Mouse (Mus musculus) lung, postnatal 0 days (tissue): ENCODE results near the gene Als2cr12. TPM values are rescaled to one million over a fixed set of nuclear protein-coding genes. Genes with fewer than 3 reads are reported as not detected.
A peak's percentile ranks its signal among the peaks of the same experiment; 100 is the strongest.

Source experiments
- ATAC-seq: fragments of 200-750 bp; cut with Nextera tagmentation; 2 replicates; pipeline ENCODE4 v1.8.0; 2017; ENCODE audit warnings: moderate library complexity
- DNase-seq: peaks from one replicate; pipeline ENCODE4 v3.0.0-alpha.2; 2016; ENCODE audit warnings: low spot score
- H3K27ac ChIP-seq: fragments of 300-500 bp; sonication (generic); 2 replicates; pipeline ENCODE4 v1.5.1; 2014; ENCODE audit warnings: antibody characterized with exemption, mild to moderate bottlenecking, low read length, mixed read lengths
- H3K27me3 ChIP-seq: fragments of 300-500 bp; sonication (generic); replicated peaks from 2 replicates; pipeline ENCODE4 v1.6.1; 2014; ENCODE audit warnings: low read length, mixed read lengths; ENCODE audit not compliant: insufficient read depth
- H3K36me3 ChIP-seq: fragments of 300-500 bp; sonication (generic); 2 replicates; pipeline ENCODE4 v1.6.1; 2014; ENCODE audit warnings: low read length, mixed read lengths; ENCODE audit not compliant: insufficient read depth
- H3K4me1 ChIP-seq: fragments of 300-500 bp; sonication (generic); 2 replicates; pipeline ENCODE4 v1.6.1; 2014; ENCODE audit warnings: antibody characterized with exemption, low read depth, low read length, mixed read lengths; ENCODE audit not compliant: insufficient read depth
- H3K4me2 ChIP-seq: fragments of 300-500 bp; sonication (generic); replicated peaks from 2 replicates; pipeline ENCODE4 v1.6.1; 2014; ENCODE audit warnings: low read depth, mild to moderate bottlenecking, low read length, moderate library complexity, mixed read lengths
- H3K4me3 ChIP-seq: fragments of 300-500 bp; sonication (generic); 2 replicates; pipeline ENCODE4 v1.5.1; 2014; ENCODE audit warnings: low read depth, low read length
- H3K9ac ChIP-seq: fragments of 300-500 bp; sonication (generic); replicated peaks from 2 replicates; pipeline ENCODE4 v1.6.1; 2014; ENCODE audit warnings: low read depth, mild to moderate bottlenecking
- H3K9me3 ChIP-seq: fragments of 300-500 bp; sonication (generic); 2 replicates; pipeline ENCODE4 v1.6.1; 2016; ENCODE audit warnings: low read length, mixed read lengths
- CTCF ChIP-seq: IDR thresholded peaks from 2 replicates; pipeline ENCODE4 v1.5.1; 2016; ENCODE audit warnings: antibody characterized with exemption, mild to moderate bottlenecking
- EP300 ChIP-seq: IDR thresholded peaks from 2 replicates; pipeline ENCODE4 v1.6.1; 2016; ENCODE audit warnings: antibody characterized with exemption, mild to moderate bottlenecking, control low read depth
- WGBS: fragments of 180-500 bp; shearing (Covaris S2); extraction: QIAGEN DNeasy Blood & Tissue Kit; methylation state at CpG from one replicate; pipeline ENCODE4 v1.1.7; 2014; 5-methylcytosine and 5-hydroxymethylcytosine counted together
- polyA plus RNA-seq: library from polyadenylated mRNA; unstranded; fragments of >200 nt; fragmentation: Nextera tagmentation; extraction: Ambion mirVana; gene quantifications from 2 replicates; pipeline ENCODE4 v1.2.1, GENCODE M21; 2015

The Als2cr12 gene
- polyA plus RNA-seq, 1 experiment from 2014 or later: 0.11 TPM

GRCm38 (mm10) chr1:58720090-58720489, 24.3 kb upstream of the Als2cr12 start:
- H3K4me2 ChIP-seq: no peak overlapping the region
- 0 out of 2 replicates have a peak overlapping the region, but pooled peaks have one; percentile 20 for H3K27ac ChIP-seq
- H3K4me1 ChIP-seq: peaks cover 11% of the 10 kb centered on the region
- H3K36me3 ChIP-seq: no peaks in the 10 kb centered on the region; the same call in 1 of the 2 replicates
- TF ChIP-seq CTCF (no peak), EP300 (no peak)
- no peaks in the 10 kb centered on the region for H3K27me3 ChIP-seq
- no peak overlapping the region for H3K9ac ChIP-seq
- H3K9me3 ChIP-seq: no peaks in the 10 kb centered on the region
- peak; percentile 71 for DNase-seq
- WGBS: 64% methylated on average over 8 of the region's 8 CpGs
- H3K4me3 ChIP-seq: no peak overlapping the region
- ATAC-seq: peak; percentile 75

- Histone ChIP-seq H3K4me3 (no peak overlapping the region), H3K4me1 (peaks cover 11% of the 10 kb centered on the region), H3K27me3 (no peaks in the 10 kb centered on the region), H3K9ac (no peak overlapping the region), H3K4me2 (no peak overlapping the region), H3K36me3 (no peaks in the 10 kb centered on the region; the same call in 1 of the 2 replicates), H3K9me3 (no peaks in the 10 kb centered on the region), H3K27ac (0 out of 2 replicates have a peak overlapping the region, but pooled peaks have one; percentile 20)
- 75% methylated on average over 7 of the region's 7 CpGs for WGBS
- ATAC-seq (no peak), DNase-seq (no peak)
- no peak for TF ChIP-seq EP300
- TF ChIP-seq CTCF: no peak
Observed at GRCm38 (mm10) chr1:58719356-58719945, 23.7 kb upstream of the Als2cr12 start.

DNA sequence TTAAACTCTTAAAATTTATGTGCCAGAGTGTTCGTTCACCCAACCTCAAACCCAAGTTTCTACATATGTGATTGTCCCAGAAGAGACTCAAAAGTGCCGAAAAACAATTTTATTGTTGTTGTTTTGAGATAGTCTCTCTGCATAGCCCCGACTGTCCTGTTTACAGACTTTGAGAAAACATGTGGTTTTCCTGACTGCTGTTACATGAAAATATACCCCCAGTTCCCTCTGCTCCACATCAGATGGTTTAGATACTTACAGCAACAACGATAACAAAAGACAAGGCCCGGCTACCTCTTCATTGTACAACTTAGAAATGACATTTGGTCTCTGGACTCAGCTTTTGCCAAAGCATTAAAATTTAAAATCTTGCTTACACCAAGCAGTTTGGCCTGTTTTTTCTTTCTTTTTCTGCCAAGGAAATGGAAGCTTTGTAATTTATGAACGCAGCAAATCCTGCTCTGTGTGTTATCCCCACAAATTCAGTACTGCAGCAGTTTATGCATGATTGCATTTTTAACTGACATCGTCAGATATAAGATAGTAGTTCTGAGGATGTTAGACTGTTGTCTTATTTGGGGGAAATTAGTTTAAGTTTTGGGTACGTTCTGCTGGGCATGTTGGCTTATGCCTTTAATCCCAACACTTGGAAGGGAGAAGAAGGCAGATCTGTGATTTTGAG, 21.9 kb upstream of the Als2cr12 start:
- Histone ChIP-seq H3K4me1 (peaks cover 13% of the 10 kb centered on the region), H3K27me3 (no peaks in the 10 kb centered on the region), H3K4me2 (no peak overlapping the region), H3K36me3 (no peaks in the 10 kb centered on the region; the same call in 1 of the 2 replicates), H3K9me3 (no peaks in the 10 kb centered on the region), H3K9ac (no peak overlapping the region), H3K27ac (no peak overlapping the region), H3K4me3 (no peak overlapping the region)
- TF ChIP-seq EP300 (no peak), CTCF (no peak)
- 92% methylated on average over 8 of the region's 8 CpGs for WGBS
- ATAC-seq: no peak
- no peak for DNase-seq

- no peaks in the 10 kb centered on the region; the same call in 1 of the 2 replicates for H3K36me3 ChIP-seq
- no peak for TF ChIP-seq EP300
- no peaks in the 10 kb centered on the region for H3K27me3 ChIP-seq
- ATAC-seq: no peak
- 84% methylated on average over 4 of the region's 4 CpGs for WGBS
- no peak overlapping the region for H3K9ac ChIP-seq
- H3K4me2 ChIP-seq: no peak overlapping the region; the same call in 1 of the 2 replicates
- no peaks in the 10 kb centered on the region for H3K9me3 ChIP-seq
- DNase-seq: no peak
- peaks cover 9% of the 10 kb centered on the region for H3K4me1 ChIP-seq
- peak overlapping the region; percentile 76; the same call in 1 of the 2 replicates for H3K27ac ChIP-seq
- H3K4me3 ChIP-seq: no peak overlapping the region
Observed at GRCm38 (mm10) chr1:58716883-58717220, 21.1 kb upstream of the Als2cr12 start.

- H3K4me1 ChIP-seq: peaks cover 9% of the 10 kb centered on the region
- H3K9ac ChIP-seq: no peak overlapping the region; the same call in 1 of the 2 replicates
- WGBS: 36% methylated on average over 7 of the region's 7 CpGs
- H3K36me3 ChIP-seq: no peaks in the 10 kb centered on the region; the same call in 1 of the 2 replicates
- no peaks in the 10 kb centered on the region for H3K27me3 ChIP-seq
- H3K4me3 ChIP-seq: peak overlapping the region; percentile 0; the same call in 1 of the 2 replicates
- peak overlapping the region; percentile 76 for H3K27ac ChIP-seq
- peak overlapping the region; percentile 28 for H3K4me2 ChIP-seq
- TF ChIP-seq EP300 (peak; percentile 20; the same call in 1 of the 2 replicates), CTCF (no peak)
- DNase-seq: no peak
- no peaks in the 10 kb centered on the region for H3K9me3 ChIP-seq
- no peak for ATAC-seq
Observed at GRCm38 (mm10) chr1:58716162-58716882, 20.5 kb upstream of the Als2cr12 start.

GRCm38 (mm10) chr1:58715536-58715935, 19.7 kb upstream of the Als2cr12 start:
- Histone ChIP-seq H3K9me3 (no peaks in the 10 kb centered on the region), H3K27me3 (no peaks in the 10 kb centered on the region), H3K4me2 (peak overlapping the region; percentile 28; the same call in 1 of the 2 replicates), H3K4me1 (peaks cover 9% of the 10 kb centered on the region), H3K9ac (no peak overlapping the region), H3K27ac (peak overlapping the region; percentile 76), H3K4me3 (no peak overlapping the region), H3K36me3 (no peaks in the 10 kb centered on the region; the same call in 1 of the 2 replicates)
- ATAC-seq: no peak
- TF ChIP-seq EP300 (no peak), CTCF (no peak)
- DNase-seq: no peak
